Mouse (Mus musculus): Measurements from ENCODE around the gene 1700003F12Rik.

The 1700003F12Rik gene

DNA sequence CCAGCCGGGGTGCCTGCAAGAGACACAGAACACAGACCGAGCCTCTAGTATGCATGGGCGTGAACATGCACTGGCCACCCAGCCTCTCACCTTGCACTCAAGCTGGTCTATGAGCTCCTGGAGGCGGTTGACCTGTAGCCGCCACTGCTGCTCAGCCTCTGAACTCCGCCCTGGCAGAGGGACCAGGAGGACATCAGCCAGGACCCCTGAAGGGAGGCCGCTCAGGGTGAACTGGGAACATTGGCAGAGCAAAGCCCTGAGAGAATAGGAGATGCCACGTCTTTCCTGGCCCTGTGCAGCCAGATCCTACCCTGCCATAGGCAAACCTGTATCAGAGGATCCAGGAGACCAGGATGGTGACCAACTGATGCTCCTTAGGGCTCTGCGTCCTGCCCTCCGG is at the start of gene 1700003F12Rik:
Gene 1700003F12Rik (plus strand): TSS at position 375 of the 400 bp plus-strand sequence.
- no peak for DNase-seq (ENCODE audit: low read depth, low spot score)

- no peak for DNase-seq (ENCODE audit: low read depth, low spot score)
Measured at GRCm38 (mm10) chr2:154498571-154498970, 48.3 kb upstream of the 1700003F12Rik start.

GRCm38 (mm10) chr2:154499717-154500247 is 47.1 kb upstream of the 1700003F12Rik start:
- DNase-seq (ENCODE audit: low read depth, low spot score), result no peak

GRCm38 (mm10) chr2:154500758-154501157 is 46.1 kb upstream of the 1700003F12Rik start:
- no peak for DNase-seq (ENCODE audit: low read depth, low spot score)

DNA sequence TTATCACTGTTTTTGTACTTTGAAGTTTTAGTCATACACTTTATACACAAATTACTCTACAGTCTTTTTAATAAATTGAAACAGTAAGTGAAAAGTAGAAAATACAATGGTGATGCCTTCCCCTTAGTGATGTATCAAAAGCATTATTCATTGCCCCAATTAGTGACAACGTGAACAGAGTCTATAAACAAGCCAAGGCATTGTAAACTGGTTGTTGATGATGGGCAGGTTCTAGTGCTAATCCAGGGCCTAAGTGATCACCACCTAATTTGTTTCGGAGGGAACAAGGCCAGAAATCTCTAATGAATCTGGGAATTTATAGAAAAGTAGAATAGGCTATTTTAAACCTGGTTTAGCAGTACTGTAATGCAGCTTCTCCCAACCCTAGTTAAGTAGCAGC is 39.8 kb upstream of the 1700003F12Rik start:
- no peak for DNase-seq (ENCODE audit: low read depth, low spot score)

DNA sequence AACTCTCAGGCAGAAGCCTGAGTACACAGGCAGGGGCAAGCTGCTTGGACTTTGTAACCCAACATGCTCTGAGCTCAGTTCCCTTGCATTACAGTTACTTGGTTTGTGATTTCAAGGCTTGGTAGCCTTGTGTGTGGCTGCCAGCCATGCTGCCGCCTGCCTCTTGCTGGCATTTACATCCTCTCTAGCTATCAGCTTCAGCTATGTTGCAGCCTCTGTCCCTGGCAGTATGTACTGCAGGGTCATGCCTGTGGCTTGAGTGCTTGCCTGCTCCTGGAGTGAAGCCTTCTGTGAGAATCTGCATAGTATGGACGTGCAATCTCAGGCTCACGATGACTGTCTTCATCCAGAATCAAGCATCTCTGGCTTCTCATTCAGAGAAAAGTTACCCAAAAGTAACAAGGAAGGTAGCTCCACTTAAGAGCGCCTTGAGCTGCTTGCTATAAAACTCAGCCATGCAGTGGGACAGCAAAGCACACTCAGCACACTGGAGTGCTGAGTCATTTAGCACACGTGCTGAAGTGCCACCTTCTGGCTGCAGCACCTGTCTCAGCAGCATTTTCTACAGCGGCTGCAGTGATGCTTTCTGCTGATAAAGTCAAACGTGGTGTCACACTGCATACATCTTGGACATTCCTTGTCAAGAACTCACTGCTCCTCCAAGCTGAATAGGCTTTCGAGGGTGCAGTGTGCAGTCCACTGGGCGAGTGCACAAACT is 39.2 kb upstream of the 1700003F12Rik start:
- no peak for DNase-seq (ENCODE audit: low read depth, low spot score)

GRCm38 (mm10) chr2:154508450-154508849 is 38.4 kb upstream of the 1700003F12Rik start:
- DNase-seq (ENCODE audit: low read depth, low spot score), result no peak

- no peak for DNase-seq (ENCODE audit: low read depth, low spot score)
Measured at GRCm38 (mm10) chr2:154510141-154510540, 36.7 kb upstream of the 1700003F12Rik start.

GRCm38 (mm10) chr2:154516944-154517343 is 29.9 kb upstream of the 1700003F12Rik start:
- no peak for DNase-seq (ENCODE audit: low read depth, low spot score)

GRCm38 (mm10) chr2:154517424-154517823 is 29.5 kb upstream of the 1700003F12Rik start:
- DNase-seq (ENCODE audit: low read depth, low spot score), result no peak

DNA sequence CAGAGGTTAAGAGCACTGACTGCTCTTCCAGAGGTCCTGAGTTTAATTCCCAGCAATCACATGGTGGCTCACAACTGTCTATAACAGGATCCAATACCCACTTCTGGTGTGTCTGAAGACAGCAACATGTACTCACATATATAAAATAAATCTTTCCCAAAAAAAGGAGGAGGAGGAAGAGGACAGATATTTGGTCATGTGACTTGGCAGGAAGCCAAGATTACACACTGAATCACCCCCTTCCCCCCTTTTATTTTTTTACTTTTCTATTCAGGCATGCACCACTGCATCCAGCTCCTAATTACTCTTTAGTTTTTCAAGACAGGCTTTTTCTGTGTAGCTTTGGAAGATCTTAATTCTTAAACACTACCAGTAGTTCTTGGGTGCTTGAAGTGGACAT is 25.4 kb upstream of the 1700003F12Rik start:
- DNase-seq (ENCODE audit: low read depth, low spot score), result no peak

GRCm38 (mm10) chr2:154522334-154522733 is 24.6 kb upstream of the 1700003F12Rik start:
- no peak for DNase-seq (ENCODE audit: low read depth, low spot score)

- DNase-seq (ENCODE audit: low read depth, low spot score), result no peak
Measured at GRCm38 (mm10) chr2:154525285-154525684, 21.6 kb upstream of the 1700003F12Rik start.

GRCm38 (mm10) chr2:154526531-154526930 is 20.4 kb upstream of the 1700003F12Rik start:
- DNase-seq (ENCODE audit: low read depth, low spot score), result no peak

DNA sequence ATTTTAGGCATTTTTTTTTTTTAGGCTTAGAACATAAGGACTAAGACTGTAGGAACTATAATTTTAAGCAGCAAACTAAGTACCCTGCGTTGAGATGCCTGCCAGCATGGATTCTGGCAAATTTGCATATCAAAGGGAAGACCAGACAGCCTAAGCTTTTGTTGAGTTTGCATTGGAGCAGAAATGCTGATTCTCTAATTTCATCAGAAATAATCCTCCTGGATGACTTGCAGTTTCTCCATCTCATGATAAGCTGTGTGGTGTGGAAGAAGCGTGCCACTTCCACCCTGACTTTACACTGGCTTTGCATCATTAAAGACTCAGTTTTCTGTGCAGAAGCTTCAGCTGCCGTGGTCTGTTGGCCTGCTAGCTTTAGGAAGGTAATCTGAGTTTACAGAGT is 14.0 kb upstream of the 1700003F12Rik start:
- no peak for DNase-seq (ENCODE audit: low read depth, low spot score)

- DNase-seq (ENCODE audit: low read depth, low spot score), result no peak
Measured at GRCm38 (mm10) chr2:154534704-154535270, 12.1 kb upstream of the 1700003F12Rik start.

DNA sequence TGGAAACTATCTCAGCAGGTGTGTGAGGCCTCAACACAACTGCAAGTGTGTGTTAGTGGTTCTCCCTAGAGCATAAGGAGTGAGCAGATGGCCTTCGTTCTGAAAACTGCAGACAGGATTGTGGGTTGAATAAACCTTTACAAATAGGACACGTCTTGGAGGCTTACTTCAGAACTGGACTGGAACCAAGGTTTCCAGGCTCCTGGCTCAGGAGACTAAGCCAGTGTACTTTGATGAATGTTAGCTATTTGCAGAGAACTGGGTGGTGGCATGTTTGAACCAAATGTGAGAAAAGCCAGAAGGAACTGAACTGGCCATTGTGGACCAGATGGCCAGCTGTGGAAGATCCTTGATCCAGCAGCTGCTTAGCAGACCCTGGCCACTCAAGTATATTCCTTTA is 8.6 kb upstream of the 1700003F12Rik start:
- DNase-seq (ENCODE audit: low read depth, low spot score), result no peak

DNA sequence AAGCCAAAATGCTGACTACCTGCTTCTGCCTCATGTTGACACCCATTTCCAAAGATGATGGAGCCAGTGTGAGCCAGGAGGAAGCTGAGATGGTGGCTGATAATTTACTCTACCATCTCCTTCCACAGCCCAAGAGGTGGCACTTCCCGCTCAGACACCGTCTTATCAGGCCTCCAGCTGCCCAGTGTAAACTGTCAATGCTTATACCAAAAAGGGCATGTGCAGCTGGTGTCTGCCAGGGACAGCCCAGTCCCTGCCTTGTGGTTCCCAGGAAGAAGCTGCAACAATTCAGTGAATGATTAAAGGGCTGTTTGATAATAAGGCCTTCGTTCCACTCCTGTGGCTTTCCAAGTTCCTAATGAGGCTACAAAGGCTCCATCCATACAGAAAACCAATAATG is 8.2 kb upstream of the 1700003F12Rik start:
- no peak for DNase-seq (ENCODE audit: low read depth, low spot score)

- no peak for DNase-seq (ENCODE audit: low read depth, low spot score)
Measured at GRCm38 (mm10) chr2:154539720-154540119, 7.2 kb upstream of the 1700003F12Rik start.

- no peak for DNase-seq (ENCODE audit: low read depth, low spot score)
Measured at GRCm38 (mm10) chr2:154541630-154542029, 5.3 kb upstream of the 1700003F12Rik start.

GRCm38 (mm10) chr2:154543567-154544347 is 3.1 kb upstream of the 1700003F12Rik start:
- DNase-seq (ENCODE audit: low read depth, low spot score), result no peak

- no peak for DNase-seq (ENCODE audit: low read depth, low spot score)
Measured at GRCm38 (mm10) chr2:154548688-154549087, 1.8 kb downstream of the 1700003F12Rik start.

All from embryo, embryonic 11.5 days (tissue).